Mouse (Mus musculus) C2C12 (cell line): Measurements from ENCODE around the gene Zbtb16.

ENCODE experiments used
- CTCF ChIP-seq: IDR thresholded peaks from one replicate; pipeline ENCODE4 v1.5.1; 2011; ENCODE audit not compliant: control insufficient read depth, insufficient read depth, insufficient read length
- MYOD1 ChIP-seq: IDR thresholded peaks from one replicate; pipeline ENCODE4 v1.6.1; 2011; ENCODE audit warnings: low read depth; ENCODE audit not compliant: control insufficient read depth, insufficient read length
- USF1 ChIP-seq: IDR thresholded peaks from one replicate; pipeline ENCODE4 v1.6.1; 2011; ENCODE audit warnings: low read depth, mild to moderate bottlenecking, control low read depth, moderate library complexity

DNA sequence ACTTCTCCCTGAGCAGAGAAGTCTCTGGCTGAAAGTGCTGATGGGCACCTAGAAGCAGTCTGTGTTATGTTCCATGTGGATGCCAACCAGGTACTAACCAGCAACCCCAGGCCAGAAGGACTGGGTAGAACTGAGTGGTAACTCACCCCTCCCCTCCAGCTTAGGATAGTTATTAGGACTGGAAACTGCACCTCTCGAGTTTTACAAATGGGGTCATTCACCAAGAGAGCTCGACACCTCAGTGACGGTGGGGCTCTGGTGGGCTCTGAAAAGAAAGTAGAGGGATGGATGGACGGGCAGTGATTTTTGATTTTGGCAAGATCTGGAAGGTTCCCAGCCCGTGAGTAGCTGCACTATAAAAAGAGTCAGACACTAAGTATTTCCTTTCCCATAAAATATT is 71.7 kb downstream of the Zbtb16 start:
- TF ChIP-seq CTCF (no peak), USF1 (no peak), MYOD1 (no peak)
